Mouse (Mus musculus): ENCODE data around the gene Ckm.
A peak's percentile ranks its signal among the peaks of the same experiment; 100 is the strongest.

The Ckm gene

DNA sequence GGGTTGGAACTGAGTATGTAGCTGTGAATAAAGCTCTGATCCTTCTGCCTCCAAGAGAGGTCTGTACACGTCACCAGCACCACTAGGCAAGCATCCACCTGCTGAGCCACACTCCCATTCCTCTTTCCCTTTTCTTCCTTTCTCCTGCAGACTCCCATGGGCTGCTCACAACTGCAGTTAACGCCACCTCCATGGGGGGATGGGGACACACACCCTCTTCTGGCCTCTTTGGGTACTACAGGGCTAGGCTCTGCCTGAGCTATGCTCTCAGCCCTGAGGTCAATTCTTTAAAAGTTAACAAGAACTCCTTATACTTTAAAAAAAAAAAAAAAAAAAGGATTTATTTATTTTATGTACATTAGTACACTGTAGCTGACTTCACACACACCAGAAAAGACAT is 27.9 kb downstream of the Ckm start:
- peak; percentile 70 for DNase-seq (ENCODE audit: low read depth, low spot score)

DNA sequence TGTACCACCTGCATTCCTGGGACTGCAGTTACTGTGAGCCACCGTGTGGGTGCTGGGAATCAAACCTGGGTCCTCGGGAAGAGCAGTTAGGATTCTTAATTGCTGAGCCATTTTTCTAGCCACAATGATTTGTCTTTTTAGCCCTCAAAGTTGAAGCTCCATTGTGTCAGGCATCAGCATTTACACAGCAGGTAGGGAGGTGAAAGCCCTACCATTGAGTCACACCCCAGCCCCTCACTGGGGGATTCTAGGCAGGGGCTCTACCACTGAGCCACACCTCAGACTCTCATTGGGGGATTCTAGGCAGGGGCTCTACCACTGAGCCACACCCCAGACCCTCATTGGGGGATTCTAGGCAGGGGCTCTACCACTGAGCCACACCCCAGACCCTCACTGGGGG is 31.7 kb downstream of the Ckm start:
- peak; percentile 84 for DNase-seq (ENCODE audit: low read depth, low spot score)

DNA sequence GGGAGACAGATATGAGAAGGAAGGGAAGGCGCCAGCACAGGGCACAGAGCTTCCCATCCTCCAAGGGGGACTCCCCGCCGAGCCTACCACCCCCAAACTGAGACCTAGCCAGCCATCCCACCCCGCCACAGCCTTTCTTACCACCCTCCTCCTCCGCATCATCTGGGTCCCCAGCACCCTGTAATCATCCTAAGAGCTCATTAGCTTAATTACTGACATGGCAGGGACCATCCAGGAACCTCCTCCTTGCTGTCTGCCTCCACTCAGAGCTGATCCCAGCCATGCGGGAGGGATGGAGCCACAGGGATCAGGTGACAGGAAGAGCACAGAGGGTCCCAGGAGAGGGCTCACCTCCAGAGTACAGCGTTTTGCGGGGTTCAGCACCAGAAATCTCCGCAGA is 32.5 kb downstream of the Ckm start:
- no peak for DNase-seq (ENCODE audit: low read depth, low spot score)

DNA sequence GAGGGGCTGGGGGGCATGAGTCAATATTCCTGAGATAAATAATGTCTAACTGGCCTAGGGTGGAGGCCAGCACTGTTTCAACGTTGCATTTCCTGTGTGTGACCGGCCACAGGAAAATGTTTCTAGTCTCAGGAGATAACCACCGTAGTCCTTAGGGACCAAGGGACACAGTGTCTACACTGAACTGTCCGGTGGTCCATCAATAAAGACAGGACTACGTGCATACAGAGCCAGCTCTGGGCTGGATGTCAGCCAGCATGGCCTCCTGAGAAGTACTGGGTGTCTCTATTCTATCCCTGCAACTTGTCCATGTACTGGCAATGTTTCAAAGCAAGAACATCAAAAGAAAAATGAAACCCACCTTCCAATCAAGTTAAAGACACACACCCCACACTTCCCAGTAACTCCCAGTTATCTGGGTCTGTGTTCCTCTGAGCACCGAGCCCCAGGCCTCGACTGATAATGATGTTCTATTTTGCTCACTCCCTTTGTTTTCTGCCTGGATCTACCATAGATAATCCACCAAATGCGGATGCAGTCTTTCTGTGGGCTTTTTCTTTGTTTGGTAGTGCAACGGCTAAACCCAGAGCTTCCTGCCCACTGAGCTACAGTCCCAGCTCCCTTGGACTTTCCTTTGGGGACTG is 37.0 kb downstream of the Ckm start:
- no peak for DNase-seq (ENCODE audit: low read depth, low spot score)

DNA sequence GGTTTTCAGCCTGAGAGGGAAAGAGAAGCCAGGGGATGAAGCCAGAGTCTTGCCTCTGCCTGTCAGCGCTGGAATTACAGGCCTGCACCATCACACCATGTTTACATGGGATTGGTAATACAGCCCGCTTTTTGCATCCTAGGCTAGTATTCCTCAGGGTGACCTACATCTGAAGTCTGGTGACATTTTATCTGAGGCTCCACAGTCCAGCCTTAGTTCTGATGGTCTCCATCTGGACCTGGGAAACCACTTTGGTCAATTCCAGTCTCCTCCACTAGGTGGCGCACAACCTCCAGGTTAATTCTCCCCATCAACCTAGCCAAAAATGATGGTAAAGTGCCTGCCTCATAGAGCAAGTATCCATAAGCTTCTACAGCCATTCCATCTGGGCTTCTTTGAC is 38.8 kb downstream of the Ckm start:
- DNase-seq (ENCODE audit: low read depth, low spot score), result peak; percentile 72

DNA sequence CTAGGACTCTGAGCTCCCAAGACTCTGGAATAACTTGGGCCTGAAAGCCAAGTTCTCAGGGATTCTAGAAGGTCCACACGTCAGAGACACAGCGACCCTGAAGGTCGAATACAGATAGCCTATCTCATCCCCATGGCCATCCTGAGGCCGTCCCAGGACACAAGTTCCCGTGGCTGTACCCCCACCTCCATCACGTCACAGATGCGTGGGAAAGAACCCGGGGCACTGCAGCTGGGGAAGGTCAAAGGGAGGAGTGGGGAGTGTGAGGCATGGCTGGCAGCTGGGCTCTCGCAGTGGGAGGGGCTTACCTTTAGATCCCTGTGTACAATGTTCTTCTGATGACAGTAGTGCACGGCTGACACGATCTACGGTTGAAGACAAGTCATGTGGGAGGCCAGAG is 40.2 kb downstream of the Ckm start:
- DNase-seq (ENCODE audit: low read depth, low spot score), result no peak

DNA sequence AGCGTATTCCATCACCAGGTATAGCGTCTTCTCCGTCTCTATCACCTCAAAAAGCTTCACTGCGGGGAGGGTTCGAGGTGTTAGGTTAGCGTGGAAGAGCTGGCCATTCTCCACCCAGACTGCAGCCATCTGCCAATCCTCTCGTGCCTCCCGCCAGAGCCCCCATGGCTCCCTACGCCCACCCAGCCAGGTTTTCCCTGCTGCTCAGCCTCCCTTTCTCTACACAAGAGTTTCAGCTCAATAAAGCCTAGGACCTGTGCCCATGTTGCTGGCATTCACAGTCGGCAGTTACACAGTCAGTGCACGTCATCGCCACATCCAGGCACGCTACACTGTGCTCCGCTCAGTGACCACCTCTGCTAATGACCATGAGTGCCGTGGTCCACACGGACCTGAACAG is 43.1 kb downstream of the Ckm start:
- no peak for DNase-seq (ENCODE audit: low read depth, low spot score)

DNA sequence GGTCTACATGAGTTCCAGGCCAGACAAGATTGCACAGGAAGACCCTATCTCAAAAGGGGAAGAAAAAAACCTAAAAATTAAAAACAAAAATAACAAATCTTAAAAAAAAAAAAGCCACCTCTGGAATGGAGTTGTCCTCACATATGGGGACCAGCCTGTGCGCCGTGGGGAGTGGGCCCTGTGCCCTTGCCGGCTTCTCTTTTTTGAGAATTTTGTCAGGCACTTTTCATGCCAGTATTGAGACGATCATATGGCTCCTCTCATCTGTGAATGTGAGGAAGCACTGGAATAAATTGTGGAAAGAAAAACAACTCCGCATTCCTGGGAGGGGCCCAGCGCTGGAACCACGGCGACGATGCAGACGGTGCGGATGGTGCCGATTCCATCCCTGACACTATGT is 44.6 kb downstream of the Ckm start:
- no peak for DNase-seq (ENCODE audit: low read depth, low spot score)

DNA sequence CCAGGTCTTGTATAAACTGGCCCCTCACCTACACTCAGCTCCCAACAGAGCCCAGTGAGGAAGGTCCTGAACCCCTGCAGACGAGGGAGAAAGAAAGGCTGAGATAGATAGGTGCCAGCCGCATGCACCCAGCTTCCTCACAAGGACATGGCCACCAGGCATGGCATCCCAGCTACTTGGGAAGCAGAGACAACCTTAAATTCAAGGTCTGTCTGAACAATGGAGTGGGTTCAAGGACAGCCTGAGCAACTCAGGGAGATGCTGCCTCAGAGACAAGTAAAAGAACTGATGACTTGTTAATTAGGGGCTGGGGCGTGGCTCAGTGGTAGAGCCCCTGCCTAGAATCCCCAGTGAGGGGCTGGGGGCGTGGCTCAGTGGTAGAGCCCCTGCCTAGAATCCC is 50.6 kb downstream of the Ckm start:
- peak; percentile 57 for DNase-seq (ENCODE audit: low read depth, low spot score)

DNA sequence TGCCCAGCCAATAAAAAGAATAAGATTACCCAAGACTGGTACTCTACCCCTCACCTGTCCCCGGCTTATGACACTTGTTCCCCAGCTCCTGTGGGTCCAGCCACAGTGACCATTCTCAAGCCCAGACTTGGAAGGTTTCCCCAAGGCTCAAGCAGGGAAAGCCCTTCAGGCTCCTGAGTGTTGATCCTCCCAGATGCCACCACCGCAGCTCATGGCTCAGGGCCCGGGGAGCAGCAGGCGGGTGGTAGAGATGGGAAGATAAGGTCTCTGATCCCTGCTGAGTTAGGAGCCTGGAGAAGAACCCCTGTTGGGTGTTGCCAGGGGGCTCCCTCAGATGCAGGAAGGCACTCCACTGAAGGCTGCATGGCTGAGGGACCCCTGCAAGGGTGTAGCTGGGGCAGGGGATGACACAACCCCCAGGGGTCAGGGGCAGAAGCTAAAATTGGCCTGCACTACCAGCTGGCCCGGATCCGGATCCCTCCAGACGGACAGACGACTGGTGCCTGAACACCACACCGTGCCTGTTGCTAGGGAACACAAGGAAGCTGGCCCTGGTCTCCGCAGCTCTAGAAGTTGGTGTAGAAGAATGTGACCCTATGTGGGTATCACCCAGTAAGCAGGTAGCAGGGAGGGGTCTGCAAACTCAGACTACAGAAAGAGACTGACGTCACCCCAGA is 51.4 kb downstream of the Ckm start:
- DNase-seq (ENCODE audit: low read depth, low spot score), result peak; percentile 35

DNA sequence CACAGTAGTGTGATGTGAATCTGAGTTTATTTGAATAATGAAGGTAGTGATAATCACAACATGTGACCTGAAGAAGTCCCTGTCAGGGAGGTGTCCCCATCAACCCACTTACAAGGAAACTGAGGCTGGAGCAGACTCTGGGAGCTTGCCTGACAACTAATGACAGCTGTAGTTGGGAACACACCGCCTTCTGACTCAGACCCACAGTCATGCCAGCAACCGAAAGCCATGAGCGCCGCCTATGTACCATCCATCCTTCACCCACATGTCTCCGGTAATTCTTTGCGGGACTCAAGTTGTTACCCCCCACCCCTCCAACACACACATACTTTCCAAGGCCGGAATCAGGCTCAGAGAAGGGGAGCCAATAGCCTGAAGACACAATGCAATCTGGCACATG is 52.1 kb downstream of the Ckm start:
- no peak for DNase-seq (ENCODE audit: low read depth, low spot score)

DNA sequence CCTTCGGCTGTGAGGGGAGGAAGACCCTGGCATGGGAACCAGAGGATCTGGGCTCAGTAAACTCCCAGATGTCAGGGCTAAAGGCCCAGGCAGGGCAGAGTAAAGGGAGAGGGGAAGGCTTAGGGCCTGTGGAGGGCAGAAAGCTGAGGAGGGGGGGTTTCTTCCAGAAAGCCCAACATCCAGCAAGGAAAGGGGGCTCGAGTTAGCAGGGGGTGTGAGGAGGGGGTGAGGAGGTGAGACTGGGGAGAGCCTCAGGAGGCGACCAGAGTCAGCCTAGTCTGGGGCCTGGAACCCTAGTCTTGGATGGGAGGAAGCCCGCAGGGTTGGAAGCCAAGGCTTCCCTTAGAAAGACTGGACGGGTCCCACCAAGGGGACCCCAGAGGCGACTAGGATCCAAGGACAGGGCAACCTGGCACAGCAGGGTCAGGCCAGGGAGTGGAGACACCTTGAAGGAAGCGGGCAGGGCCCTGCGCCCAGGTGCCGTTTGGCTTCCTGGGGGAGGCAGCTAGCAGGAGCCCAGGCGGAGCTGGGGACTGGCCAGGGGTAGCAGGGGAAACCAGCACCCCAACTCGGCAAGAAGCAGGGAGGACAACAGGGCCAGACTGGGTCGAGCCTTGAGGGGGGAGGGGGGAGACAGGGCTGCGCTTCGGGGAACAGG is 53.0 kb downstream of the Ckm start:
- DNase-seq (ENCODE audit: low read depth, low spot score), result no peak

DNA sequence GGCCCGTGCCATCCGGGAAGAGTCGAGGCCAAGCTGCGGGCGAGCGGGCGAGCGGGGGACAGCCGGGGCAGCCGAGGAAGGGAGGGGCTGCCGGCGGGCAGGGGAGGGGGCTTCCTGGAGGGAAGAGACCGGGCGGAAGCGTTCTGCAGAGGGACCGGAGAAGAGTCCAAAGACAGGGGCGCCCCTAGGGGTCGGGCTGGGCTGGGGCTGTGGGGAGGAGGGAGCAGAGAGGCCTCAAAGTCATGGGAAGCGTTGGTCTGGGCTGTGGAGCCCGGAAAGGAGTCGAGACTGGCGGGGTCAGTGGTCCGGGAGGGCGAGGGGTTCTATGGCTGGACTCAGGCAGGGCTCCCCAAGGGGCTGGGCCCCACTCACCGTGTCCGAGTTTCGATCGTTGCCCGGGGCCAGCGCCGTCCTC is 53.5 kb downstream of the Ckm start:
- peak; percentile 73 for DNase-seq (ENCODE audit: low read depth, low spot score)

DNA sequence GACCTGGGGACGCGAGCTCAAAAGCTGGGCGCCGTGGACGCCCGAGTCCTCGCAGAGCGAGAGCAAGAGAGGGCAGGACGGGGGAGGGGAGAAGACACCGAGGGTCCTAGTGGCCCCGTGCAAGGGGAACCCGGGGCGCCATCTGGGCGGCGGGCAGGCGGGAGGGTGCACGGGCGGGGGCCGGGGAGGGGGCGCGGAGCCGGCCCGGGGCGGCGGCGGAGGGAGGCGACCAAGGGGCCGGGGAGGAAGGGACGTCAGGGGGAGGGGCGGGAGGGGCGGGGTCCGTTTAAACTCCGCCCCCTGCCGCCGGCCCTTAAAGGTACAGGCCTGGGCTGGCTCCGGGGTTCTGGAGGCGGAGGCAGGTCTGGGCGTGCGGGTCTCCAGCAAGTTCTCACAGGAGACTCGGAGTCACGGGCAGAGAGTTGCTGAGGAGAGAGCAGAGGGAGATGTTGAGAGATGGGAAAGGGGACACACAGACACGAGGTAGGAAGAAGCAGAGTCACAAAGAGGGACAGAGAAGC is 54.1 kb downstream of the Ckm start, which contains the start of gene Mark4:
Gene Mark4, minus strand, starts transcription at position 231 of the 521 bp plus-strand sequence.
- peak; percentile 85 for DNase-seq (ENCODE audit: low read depth, low spot score)

DNA sequence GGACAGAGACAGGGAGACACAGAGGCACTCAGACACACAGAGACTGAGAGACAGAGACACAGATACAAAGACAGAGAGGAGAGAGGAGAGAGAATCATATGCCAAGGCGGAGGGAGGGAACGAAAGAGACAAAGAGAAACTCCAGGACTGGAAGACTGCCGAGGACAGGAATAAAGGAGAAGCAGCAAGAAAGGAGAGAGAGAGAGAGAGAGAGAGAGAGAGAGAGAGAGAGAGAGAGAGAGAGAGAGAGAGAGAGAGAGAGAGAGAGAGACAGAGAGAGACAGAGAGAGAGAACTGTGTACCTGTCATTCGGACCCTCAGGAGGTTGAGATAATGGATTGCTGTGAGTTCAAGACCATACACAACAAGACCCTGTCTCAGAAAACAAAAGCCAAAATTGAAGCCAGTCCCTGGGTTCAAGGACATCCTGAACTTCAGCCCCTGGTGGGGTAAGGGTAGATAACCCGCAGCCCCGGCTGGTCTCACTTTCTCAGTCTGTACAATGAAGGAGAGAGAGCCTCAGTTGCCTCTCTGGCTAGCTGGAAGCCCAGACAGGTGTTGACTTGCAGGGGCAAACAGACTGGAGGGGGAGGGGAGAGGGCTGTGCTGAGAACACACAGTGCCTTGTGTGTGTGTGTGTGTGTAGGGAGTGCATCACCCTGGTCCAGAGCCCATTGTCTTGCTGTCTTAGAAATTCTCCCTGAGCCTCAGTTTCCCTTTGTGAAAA is 54.7 kb downstream of the Ckm start:
- DNase-seq (ENCODE audit: low read depth, low spot score), result no peak

DNA sequence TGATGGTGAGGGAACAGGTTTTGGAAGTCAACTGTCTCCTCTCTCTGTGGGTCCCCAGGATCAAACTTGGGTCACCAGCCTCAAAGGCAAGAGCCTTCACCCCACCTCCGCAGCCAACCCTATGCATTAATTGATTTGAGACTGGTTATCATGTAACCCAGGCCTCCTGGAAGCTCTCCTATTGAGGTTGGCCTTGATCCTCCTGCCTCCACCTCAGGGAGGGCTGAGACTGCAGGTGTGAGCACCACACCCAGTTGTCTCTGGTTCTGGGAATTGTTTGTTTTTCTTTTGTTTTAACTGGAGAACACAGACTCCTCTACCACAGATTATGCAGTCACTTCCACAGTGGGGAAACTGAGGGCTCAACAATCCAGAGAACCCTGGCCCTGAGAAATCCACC is 55.9 kb downstream of the Ckm start:
- DNase-seq (ENCODE audit: low read depth, low spot score), result no peak

DNA sequence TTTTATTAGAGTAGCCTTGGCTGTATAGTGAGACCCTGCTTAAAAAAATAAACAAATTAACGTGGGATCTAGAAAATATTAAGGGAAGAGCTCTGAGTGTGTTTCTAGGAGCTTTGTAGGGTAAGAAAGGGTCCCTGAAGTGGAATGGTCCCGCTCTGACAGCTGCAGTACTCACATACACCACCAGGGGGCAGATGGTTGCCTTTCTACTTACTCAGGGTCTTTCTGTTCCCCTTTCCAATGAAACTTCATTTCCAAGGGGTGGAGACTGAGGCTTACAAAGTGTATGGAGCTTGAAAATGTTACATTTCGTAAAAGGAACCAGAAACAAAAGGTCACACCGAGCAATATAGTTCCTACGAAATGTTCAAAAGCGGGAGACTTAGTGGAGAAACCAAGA is 56.9 kb downstream of the Ckm start:
- peak; percentile 83 for DNase-seq (ENCODE audit: low read depth, low spot score)

DNA sequence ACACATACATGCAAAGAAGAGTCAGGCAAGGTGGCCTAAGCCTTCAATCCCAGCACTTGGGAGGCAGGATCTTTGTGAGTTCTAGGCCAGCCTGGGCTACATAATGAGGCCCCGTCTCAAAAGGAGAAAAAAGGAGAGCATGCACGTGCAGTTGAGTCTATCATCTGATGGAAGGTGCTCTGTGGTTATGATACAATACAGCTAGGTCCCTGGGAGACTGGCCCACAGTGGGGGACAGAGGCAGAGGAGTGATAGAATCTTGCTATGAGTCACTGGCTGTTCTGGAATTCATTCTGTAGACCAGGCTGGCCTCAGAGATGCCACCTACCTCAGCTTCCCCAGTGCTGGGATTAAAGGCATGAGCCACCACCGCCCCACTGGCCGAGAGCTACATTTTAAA is 57.9 kb downstream of the Ckm start:
- no peak for DNase-seq (ENCODE audit: low read depth, low spot score)

DNA sequence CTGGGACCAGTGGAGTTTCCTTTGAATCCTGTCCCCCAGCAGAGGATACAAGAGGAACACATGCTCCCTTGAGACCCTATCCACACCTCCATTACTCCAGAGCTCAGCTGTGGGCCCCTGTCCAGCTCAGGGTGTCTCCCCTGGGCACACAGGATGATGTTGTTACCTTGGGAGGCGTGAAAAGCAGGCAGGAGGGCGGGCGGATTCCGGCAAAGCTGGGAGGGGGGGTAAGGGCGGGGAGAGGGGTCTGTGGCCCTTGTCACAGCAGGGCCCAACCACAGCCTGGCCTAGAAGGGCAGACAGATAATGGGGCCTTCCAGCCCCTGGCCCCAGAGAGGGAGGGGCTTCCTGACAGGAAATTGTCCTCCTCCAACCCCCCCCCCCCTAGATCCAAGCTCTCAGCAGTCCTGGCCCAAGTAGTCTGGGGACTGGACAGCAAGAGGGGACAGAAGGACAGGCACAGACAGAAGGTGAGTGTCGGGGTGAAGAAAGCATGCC is 58.4 kb downstream of the Ckm start, which contains the start of gene Exoc3l2:
Gene Exoc3l2, plus strand, starts transcription at position 448 of the 498 bp plus-strand sequence.
- DNase-seq (ENCODE audit: low read depth, low spot score), result no peak

DNA sequence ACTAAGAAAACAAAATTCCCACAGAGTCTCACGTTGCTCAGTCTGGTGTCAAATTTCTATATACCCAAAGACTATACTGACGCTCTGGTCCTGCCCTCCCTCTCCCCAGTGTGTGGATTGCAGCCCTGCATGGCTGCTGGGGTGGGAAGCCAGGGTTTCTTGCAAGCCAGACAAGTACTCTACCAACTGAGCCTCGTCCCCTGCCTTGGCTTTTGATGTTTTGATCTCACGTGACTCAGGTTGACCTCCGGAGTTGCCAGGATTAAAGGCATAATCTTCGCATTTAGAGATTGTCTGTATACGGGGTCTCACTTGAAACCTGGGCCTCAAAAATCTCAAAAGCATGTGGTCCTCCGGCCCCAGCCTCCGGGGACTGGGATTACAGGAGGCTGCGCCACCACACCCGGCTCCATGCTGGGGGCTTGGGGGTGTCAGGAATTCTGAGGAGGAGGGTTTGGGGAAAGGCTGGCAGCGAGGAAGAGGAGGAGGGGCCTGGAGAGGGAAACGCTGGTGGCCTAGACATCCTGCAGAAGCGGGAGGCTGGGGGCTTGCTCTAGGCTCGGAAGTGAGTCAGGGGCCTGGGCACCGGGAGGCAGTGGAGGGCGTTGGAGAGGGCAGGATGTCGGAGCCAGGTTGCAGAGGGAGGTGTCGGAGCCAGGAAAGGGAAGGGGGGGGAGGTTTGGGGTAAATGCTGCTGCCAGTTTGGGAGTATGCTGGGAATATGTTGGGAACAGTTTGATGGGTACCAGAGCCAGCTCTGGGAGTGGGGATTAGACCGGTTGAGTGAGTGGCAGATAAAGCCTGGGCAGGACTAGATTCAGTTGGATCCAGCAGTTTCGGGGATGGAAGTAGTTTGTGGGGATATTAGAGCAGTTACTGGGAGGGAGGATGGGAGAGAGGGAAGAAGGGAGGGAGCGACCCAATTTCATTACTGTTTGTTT is 60.1 kb downstream of the Ckm start:
- no peak for DNase-seq (ENCODE audit: low read depth, low spot score)

Data from R1 (cell line).